Mouse (Mus musculus) E14TG2a.4 (cell line): Measurements from ENCODE around the gene Fbxo36.

Experiments
- H3K27me3 ChIP-seq: 2 replicates; pipeline ENCODE4 v1.6.1; 2014; ENCODE audit warnings: low read length, control low read depth; ENCODE audit not compliant: insufficient read depth
- H3K36me3 ChIP-seq: 2 replicates; pipeline ENCODE4 v1.6.1; 2014; ENCODE audit warnings: low read length, control low read depth; ENCODE audit not compliant: insufficient read depth
- H3K4me1 ChIP-seq: replicated peaks from 2 replicates; pipeline ENCODE4 v1.6.1; 2014; ENCODE audit warnings: low read depth, low read length, control low read depth
- H3K4me3 ChIP-seq: replicated peaks from 2 replicates; pipeline ENCODE4 v1.5.1; 2014; ENCODE audit warnings: mild to moderate bottlenecking, low read length
- H3K9me3 ChIP-seq: 2 replicates; pipeline ENCODE4 v1.6.1; 2014; ENCODE audit warnings: low read length, control low read depth
- CTCF ChIP-seq: conservative IDR thresholded peaks from 2 replicates; pipeline ENCODE4 v1.5.1; 2014; ENCODE audit warnings: low read length
- NANOG ChIP-seq: IDR thresholded peaks from 2 replicates; pipeline ENCODE4 v1.6.1; 2014; ENCODE audit warnings: borderline replicate concordance, low read length, mixed read lengths
- POU5F1 ChIP-seq: IDR thresholded peaks from 2 replicates; pipeline ENCODE4 v1.6.1; 2014; ENCODE audit warnings: low read length, borderline replicate concordance

The Fbxo36 gene

GRCm38 (mm10) chr1:84890005-84890393 lies 50.4 kb downstream of the Fbxo36 start:
- no peaks in the 10 kb centered on the region for H3K9me3 ChIP-seq
- H3K4me3 ChIP-seq, result 0 out of 2 replicates have a peak overlapping the region, but pooled peaks have one; percentile 10
- H3K36me3 ChIP-seq, result no peaks in the 10 kb centered on the region
- H3K4me1 ChIP-seq, result peaks cover 60% of the 10 kb centered on the region
- H3K27me3 ChIP-seq, result no peaks in the 10 kb centered on the region
- TF ChIP-seq POU5F1 (no peak), CTCF (no peak), NANOG (peak; percentile 16; the same call in 1 of the 2 replicates)

DNA sequence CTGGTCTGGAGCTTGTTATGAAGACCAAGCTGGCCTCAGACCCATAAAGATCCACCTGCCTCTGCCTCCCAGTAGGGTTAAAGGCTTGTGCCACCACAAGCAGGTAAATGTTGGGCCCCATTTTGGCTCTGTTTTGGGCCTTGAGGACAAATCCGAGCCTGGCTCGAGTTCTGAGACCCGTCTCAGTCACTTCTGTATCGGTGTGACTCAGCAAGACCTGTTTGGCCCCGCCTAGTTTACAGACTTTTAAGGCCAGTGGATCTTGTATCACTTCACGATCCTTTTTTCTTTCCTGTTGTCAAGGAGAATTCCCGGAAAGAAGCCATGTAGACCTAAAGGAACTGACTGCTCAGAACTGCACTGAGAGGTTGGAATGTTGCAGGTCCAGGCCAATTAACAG lies 50.9 kb downstream of the Fbxo36 start:
- no peaks in the 10 kb centered on the region for H3K27me3 ChIP-seq
- H3K4me1 ChIP-seq, result peaks cover 59% of the 10 kb centered on the region
- no peaks in the 10 kb centered on the region for H3K9me3 ChIP-seq
- TF ChIP-seq POU5F1 (no peak), CTCF (no peak), NANOG (no peak)
- H3K4me3 ChIP-seq, result 0 out of 2 replicates have a peak overlapping the region, but pooled peaks have one; percentile 10
- H3K36me3 ChIP-seq, result no peaks in the 10 kb centered on the region

GRCm38 (mm10) chr1:84891746-84892145 lies 52.1 kb downstream of the Fbxo36 start:
- Histone ChIP-seq H3K36me3 (no peaks in the 10 kb centered on the region), H3K4me1 (peaks cover 56% of the 10 kb centered on the region), H3K9me3 (no peaks in the 10 kb centered on the region), H3K4me3 (peak overlapping the region; percentile 50), H3K27me3 (no peaks in the 10 kb centered on the region)
- TF ChIP-seq CTCF (no peak), NANOG (no peak), POU5F1 (no peak)

GRCm38 (mm10) chr1:84897364-84897763 lies 57.7 kb downstream of the Fbxo36 start:
- Histone ChIP-seq H3K4me1 (peaks cover 13% of the 10 kb centered on the region), H3K36me3 (no peaks in the 10 kb centered on the region), H3K27me3 (no peaks in the 10 kb centered on the region), H3K9me3 (no peaks in the 10 kb centered on the region), H3K4me3 (no peak overlapping the region)
- TF ChIP-seq NANOG, result no peak
- TF ChIP-seq CTCF, result 0 out of 2 replicates have a peak, but pooled peaks have one; percentile 5
- no peak for TF ChIP-seq POU5F1

GRCm38 (mm10) chr1:84899156-84899555 lies 59.5 kb downstream of the Fbxo36 start:
- peaks cover 8% of the 10 kb centered on the region for H3K4me1 ChIP-seq
- H3K9me3 ChIP-seq, result no peaks in the 10 kb centered on the region
- no peaks in the 10 kb centered on the region for H3K27me3 ChIP-seq
- TF ChIP-seq NANOG (no peak), CTCF (no peak)
- H3K4me3 ChIP-seq, result no peak overlapping the region
- no peaks in the 10 kb centered on the region for H3K36me3 ChIP-seq

DNA sequence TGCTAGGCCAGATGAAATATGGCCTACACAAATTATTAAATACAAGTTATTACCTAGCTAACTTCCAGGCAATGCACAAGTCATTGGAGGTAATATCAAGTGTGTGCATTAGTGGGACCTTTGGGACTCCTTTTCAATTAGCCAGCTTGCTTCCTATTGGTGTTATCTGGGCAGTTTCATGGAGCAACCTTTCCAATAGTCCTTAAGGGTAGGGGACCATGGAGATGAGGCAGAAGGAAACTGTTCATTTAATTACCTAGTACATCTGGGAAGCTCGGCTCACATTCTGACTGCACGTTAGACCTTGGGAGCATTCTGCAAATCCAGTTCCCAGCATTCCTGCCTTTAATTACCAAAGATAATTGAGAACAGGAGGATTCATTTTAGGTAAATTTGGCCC lies 64.8 kb downstream of the Fbxo36 start:
- TF ChIP-seq CTCF (no peak), NANOG (no peak), POU5F1 (no peak)
- Histone ChIP-seq H3K4me1 (peaks cover 8% of the 10 kb centered on the region), H3K4me3 (no peak overlapping the region), H3K36me3 (no peaks in the 10 kb centered on the region), H3K27me3 (no peaks in the 10 kb centered on the region), H3K9me3 (no peaks in the 10 kb centered on the region)

DNA sequence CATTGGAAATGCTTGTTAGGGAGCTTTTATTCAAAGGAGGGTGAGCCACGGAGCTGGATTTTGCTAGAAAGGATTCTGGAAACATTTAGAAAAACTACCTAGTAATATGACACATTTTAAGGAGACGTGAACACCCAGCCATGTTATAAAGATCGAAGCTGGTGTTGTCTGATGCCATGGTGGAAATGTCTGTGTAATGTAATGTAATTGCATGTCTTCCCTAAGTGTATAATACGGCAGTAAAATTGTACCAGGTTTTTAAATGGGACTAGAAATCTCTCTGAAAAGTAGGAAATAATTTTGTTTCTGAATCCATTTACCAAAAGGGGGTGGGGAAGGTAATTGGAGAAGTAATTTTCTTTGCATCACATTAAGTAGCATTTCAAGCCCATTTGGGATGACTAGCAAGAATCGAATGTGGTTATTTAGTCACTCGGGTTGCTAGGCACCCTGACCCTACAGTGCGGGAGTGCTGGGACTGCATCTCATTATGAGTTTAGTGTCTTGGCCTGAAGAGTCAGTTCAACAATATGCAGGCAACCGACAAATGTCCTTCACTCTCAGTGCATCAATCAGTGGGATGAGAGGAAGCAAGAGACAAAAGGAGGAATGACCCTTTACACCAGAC lies 70.7 kb downstream of the Fbxo36 start:
- Histone ChIP-seq H3K27me3 (no peaks in the 10 kb centered on the region), H3K36me3 (no peaks in the 10 kb centered on the region), H3K4me3 (no peak overlapping the region), H3K4me1 (peaks cover 9% of the 10 kb centered on the region), H3K9me3 (peaks cover 9% of the 10 kb centered on the region)
- TF ChIP-seq NANOG, result no peak
- TF ChIP-seq CTCF, result no peak
- TF ChIP-seq POU5F1, result no peak

DNA sequence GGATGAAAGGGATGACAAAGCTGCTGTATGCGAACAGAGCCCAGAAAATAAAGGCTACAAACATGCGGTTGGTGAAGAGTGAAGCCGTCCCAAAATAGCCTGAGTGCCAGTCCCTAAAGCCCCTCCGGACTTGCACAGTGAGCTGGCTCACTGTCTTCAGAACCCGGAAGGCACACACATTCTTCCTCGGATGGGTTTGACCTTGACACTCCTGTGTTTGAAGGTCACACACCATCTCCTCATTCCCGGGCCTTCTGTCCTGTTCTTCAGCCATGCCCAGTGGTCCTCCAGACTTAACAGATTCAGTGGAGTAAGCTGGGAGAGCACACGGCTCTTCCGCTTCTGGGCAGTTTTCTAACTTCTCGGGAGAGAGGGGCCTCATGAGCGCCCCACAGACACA lies 72.9 kb downstream of the Fbxo36 start:
- H3K9me3 ChIP-seq, result peaks cover 9% of the 10 kb centered on the region
- TF ChIP-seq POU5F1, result no peak
- no peak for TF ChIP-seq CTCF
- no peak for TF ChIP-seq NANOG

GRCm38 (mm10) chr1:84915010-84915409 lies 75.4 kb downstream of the Fbxo36 start:
- H3K36me3 ChIP-seq, result no peaks in the 10 kb centered on the region
- H3K9me3 ChIP-seq, result peaks cover 9% of the 10 kb centered on the region
- no peak overlapping the region for H3K4me3 ChIP-seq
- TF ChIP-seq NANOG (no peak), CTCF (no peak), POU5F1 (no peak)
- H3K4me1 ChIP-seq, result peaks cover 9% of the 10 kb centered on the region
- no peaks in the 10 kb centered on the region for H3K27me3 ChIP-seq

More for the DNA sequence above, 72.9 kb downstream of the Fbxo36 start:
- peaks cover 9% of the 10 kb centered on the region for H3K4me1 ChIP-seq
- H3K4me3 ChIP-seq, result no peak overlapping the region
- no peaks in the 10 kb centered on the region for H3K27me3 ChIP-seq
- H3K36me3 ChIP-seq, result no peaks in the 10 kb centered on the region

GRCm38 (mm10) chr1:84918865-84919264 lies 79.2 kb downstream of the Fbxo36 start:
- TF ChIP-seq NANOG, result no peak
- TF ChIP-seq POU5F1, result no peak
- TF ChIP-seq CTCF, result no peak

More at GRCm38 (mm10) chr1:84918865-84919264, 79.2 kb downstream of the Fbxo36 start:
- Histone ChIP-seq H3K4me1 (no peaks in the 10 kb centered on the region), H3K36me3 (no peaks in the 10 kb centered on the region), H3K27me3 (no peaks in the 10 kb centered on the region), H3K9me3 (no peaks in the 10 kb centered on the region), H3K4me3 (no peak overlapping the region)
